Mouse (Mus musculus) frontal cortex, adult 2 months (tissue): Measurements from ENCODE around the gene Ccdc62. TPM values are rescaled to one million over a fixed set of nuclear protein-coding genes. Genes with fewer than 3 reads are reported as not detected.

Source experiments
- DNase-seq, 2 experiments: peaks; one replicate each; pipeline ENCODE4 v3.0.0; 2022; ENCODE audit warnings: low spot score in 1 of 2; ENCODE audit errors: extremely low spot score in 1 of 2
- polyA plus RNA-seq: library from polyadenylated mRNA; depleted of rRNA; stranded (reverse); fragments of >200 nt; gene quantifications from 2 replicates; pipeline ENCODE4 v1.2.3, GENCODE M21; 2012

Ccdc62 gene
- polyA plus RNA-seq, 1 experiment: 8.1 TPM

DNA sequence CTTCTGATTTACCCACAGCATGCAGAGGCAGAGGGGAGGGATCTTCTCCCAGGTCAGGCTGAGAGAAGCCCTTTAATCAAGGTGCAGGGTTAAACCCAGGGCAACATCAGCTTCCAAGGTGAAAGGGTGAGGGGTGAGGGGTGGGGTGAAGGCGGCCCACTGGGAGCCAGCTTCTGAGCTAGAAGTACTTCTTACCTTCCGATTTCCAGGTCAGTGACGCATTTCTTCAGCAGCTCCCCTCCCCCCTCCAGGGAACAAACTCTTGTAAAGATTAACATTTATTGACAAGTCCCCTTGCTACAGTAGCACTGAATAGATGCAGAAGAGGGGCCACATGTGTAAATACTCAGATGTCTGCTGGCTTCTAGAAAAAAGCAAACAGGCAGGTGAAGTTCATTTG, 46.8 kb downstream of the Ccdc62 start:
- DNase-seq: no peak

GRCm38 (mm10) chr5:123978131-123978530, 47.7 kb downstream of the Ccdc62 start:
- no peak for DNase-seq

DNA sequence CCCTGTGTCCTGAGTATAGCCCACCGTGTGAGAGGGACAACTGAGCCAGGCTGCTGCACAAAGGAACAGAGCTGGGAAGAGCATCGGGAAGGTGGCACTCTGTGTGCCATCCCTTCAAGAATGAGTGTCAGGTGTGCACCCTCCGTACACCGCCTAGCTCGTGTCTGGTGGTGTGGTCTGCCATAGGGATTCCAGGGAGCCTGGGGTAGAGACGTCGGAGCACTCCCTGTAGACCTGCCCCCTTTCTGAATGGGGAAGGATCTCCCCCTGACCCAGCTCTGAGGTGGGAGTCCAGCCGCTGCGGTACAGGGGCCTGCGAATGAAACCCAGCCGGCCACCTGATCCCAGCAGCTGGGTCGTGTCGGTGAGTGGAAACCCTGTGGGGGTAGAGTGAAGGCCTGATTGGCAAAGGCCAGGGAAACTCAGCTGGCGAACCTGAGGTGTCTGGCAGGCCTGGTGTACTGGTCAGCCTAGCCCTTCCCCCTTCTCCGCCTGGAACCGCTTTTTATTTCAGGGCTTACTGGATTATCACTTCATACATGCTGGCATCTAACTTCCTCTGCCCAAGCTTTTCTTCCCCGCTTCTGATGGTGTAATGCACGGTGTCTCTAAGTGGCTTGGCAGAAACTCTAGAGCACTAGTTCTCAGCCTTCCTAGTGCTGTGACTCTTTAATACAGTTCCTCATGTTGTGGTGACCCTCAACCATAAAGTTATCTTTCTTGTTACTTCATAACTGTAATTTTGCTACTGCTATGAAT, 48.9 kb downstream of the Ccdc62 start:
- DNase-seq: no peak

DNA sequence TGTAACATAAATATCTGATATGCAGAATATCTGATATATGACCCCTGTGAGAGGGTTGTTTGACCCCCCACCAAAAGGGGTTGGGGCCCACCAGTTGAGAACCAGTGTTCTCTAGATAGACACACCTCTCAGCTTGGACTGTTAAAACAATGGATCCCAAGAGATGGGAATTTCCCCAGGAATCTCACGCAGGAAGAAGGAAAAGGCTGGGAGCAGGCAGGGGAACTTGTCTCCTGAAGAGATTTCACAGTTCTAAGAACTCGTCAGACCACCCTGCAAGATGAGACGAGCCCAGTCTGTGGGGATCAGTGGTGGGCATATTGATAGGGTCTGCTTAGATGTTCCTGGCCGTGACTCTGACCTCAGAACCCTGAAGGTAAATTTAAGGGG, 49.5 kb downstream of the Ccdc62 start:
- no peak for DNase-seq

DNA sequence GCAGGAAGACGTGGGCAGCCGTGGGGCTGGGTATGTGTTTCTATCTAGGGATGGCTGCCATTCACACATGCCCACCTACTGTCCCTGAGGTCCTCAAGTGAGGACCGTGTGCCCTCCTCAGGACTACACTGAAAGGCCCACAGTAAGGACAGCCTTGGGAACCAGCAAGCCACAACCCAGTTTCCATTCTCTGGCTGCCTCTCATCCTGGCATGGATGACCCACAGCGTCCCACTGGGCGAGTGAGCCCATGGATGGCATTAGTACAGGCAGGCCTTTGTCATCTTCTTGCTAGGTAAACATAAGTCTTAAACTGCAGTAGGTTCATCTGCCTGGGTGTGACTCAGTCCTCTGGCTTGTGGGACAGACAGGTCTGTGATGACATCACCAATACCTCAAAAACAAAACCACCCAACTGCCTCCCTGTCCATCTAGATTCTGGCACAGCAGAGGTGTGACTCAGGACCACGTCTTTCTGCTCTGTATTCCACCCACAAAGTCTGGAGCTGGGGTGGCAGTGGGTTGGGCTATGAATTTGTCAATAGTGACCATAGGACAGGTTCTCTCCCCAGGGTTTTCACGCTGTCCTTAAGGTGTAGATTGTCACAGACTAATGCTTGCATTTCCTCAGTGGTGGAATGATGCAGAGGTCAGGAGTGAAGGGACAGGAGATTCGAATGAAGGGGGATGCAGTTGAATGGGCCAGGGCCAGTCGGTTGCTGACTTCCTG, 50.2 kb downstream of the Ccdc62 start:
- no peak for DNase-seq

DNA sequence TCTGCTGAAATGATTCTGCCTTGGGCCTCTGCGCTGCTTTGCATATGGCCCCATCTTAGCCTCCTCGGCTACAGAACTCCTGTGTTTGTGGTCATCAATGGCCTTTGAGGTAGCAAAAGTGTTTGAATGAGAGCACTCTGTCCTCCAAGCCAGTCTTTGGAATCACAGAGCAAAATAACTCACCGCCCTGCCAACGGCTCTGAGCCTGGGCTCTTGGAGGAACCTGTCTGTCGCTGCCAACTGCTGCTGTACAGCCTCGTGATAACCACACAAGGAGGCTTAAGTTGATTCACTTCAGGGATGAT, 50.7 kb downstream of the Ccdc62 start:
- DNase-seq: no peak

DNA sequence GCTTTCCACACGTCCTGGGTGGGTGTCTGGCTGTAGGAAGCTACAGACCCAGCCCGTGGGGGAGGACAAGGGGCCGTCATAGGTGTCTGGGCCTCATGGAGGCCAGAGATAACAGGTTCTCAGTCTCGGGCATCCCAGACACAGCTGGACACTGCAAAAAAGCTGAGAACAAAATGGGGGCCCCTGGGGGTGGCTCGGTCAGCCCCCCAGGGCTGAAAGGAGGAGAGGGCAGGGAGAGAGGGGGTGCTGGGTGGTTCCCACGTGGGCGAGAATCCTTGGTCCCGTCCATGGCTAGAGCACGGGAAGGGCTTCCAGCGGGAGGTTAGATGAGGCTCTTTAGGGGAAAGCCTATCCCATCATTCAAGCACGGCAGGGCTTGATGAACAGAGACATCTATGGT, 52.4 kb downstream of the Ccdc62 start:
- no peak for DNase-seq

GRCm38 (mm10) chr5:123985434-123985833, 55.0 kb downstream of the Ccdc62 start:
- no peak for DNase-seq

GRCm38 (mm10) chr5:123986925-123987324, 56.4 kb downstream of the Ccdc62 start:
- no peak for DNase-seq

- DNase-seq: no peak
Measured at GRCm38 (mm10) chr5:123987511-123987910, 57.0 kb downstream of the Ccdc62 start.

DNA sequence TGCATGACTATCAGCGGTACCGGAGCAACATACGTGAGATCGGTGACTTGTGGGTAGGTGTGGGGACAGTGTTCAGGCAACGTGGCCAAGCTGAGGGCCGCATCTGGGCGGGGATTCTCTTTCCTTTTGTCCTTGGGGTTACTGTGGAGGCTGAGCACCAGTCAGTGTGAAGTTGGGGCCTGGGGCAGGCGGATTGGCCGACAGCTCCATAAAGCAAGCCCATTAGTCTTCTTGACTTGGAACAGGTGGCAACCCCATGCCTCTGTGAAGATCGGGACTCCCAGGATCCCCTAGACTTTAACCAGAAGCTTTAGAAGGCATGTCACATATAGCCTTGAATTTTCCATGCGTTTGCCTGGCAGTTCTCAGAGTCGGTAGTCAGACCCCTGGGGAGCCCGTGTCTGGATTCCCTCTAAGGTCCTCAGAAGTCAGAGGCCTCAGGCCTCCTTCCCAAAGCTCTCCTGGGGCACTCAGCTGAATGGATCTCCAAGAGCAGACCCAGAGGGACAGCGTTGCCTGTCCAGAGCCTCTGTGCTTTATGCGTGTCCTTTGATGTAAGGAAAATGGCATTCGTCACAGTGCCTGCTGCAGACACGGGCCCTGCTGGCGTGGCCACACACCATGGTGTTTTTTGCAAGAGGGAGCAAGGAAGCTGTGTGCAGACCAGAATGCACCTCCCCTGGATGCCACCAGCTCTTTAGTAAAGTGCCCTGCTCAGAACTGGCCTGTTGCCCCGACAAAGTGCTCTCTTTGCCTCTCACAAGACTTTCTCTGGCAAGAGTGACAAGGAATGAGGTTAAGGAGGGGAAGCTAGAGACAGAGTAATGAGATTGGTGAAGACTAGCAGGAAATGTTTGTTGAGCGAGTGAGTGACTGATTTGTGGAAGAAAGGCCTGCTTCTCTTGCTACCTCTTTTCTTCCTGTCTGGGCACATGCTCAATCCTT, 59.7 kb downstream of the Ccdc62 start:
- DNase-seq: no peak

DNA sequence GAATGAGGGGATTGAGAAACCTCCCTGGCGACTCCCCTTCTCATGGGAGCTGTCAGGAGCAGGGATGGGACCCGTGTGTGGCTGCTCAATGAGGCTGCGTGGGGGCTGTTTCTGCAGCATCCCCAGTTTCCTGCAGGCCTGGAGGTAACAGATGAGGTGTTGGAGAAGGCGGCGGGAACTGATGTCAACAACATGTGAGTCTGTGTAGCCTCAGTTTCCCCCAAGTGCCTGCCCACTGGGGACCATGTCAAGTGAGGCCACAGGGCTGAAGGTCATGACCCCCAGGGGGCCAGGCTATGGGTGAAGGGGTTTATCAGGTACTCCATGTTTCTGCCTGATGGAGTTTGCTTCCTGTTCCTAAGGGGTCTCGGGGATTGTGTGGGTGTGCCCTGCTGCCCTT, 60.8 kb downstream of the Ccdc62 start:
- DNase-seq: no peak

GRCm38 (mm10) chr5:123992193-123992637, 61.7 kb downstream of the Ccdc62 start:
- DNase-seq: no peak

- DNase-seq: peak in 1 of 2 experiments; percentile 93
Measured at GRCm38 (mm10) chr5:123992794-123993193, 62.3 kb downstream of the Ccdc62 start.

DNA sequence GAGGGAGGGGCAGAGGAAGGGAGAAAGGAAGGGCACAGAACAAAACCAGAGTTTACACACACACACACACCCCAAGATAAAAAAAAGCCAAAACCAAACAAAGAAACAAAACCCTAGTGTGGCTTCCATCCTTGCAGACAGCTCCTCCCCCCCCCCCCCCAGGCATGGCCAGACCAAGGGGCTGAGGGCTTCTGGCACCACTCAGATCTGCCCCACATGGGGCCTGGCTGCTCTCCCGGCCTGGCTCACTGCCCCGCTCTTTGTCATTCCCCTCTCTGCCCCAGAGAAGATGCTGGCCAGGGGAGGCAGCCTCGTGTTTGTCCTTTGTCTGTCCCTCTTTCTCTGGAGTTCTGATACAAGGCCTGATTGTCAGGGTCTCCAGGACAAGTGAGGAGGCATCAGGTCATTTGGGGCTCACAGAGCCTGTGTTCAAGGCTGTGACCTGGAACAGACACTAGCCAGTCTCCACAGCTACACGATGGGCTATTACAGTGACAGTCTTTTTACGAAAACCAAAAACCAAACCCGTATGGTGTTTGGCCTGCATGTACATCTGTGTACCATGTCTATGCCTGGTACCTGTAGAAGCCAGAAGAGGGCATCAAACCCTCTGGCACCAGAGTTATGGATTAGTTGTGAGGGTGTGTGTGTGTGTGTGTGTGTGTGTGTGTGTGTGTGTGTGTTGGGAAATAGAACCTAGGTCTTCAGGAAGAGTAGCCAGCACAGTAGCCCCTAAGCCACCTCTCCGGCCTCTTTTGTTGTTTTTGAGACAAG, 63.0 kb downstream of the Ccdc62 start:
- DNase-seq: peak in 1 of 2 experiments; percentile 81

DNA sequence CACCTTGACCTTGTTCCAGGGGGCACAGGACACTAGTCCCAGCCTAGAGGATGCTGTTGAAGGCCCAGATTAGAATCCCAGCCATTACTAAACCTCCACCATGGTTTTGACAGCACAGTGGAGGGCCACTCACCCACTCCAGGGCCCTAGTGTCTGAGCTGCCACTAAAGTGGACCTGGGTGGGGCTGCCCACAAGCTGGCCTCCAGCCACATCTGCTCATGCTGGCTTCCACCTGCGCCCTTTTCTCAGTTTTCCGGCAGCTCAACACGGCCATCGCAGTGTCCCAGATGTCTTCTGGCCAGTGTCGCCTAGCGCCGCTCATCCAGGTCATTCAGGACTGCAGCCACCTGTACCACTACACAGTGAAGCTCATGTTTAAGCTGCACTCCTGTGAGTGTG, 64.0 kb downstream of the Ccdc62 start:
- DNase-seq: no peak

DNA sequence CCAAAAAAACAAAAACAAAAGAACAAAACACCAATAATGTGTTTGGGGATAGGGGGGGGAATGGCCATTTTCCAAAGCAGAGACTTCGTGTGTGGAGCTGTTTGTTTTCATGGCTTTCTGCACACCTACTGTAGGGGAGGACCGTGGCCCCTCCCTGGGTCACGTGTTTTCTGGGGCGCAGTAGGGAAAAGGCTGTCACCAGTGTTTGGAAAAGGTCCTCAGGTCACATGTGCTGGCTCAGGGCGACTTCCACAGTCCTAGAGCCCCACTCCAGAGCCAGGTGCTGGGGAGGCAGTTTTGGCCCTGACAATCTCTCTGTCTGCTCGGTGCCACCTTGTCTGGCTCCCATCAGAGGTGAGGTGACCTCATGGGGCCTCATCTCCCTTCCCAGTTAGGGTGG, 64.9 kb downstream of the Ccdc62 start:
- DNase-seq: no peak

- DNase-seq: no peak
Measured at GRCm38 (mm10) chr5:123996194-123996593, 65.7 kb downstream of the Ccdc62 start.

DNA sequence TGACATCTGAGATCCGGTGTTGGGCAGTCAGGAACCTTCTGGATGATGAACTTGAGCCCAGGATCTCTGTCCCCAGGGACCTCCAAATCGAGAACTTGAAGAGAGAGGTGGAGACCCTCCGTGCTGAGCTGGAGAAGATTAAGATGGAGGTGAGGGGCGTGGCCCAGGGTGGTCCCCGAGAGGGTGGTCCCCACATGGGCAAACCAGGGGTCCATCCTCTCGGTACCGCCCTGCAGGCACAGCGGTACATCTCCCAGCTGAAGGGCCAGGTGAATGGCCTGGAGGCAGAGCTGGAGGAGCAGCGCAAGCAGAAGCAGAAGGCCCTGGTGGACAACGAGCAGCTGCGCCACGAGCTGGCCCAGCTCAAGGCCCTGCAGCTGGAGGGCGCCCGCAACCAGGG, 66.2 kb downstream of the Ccdc62 start:
- DNase-seq: no peak

GRCm38 (mm10) chr5:123997211-123997751, 66.8 kb downstream of the Ccdc62 start:
- DNase-seq: no peak
